Mouse (Mus musculus) heart, adult 8-10 months (tissue): ENCODE data around the gene Mrpl51. TPM values are rescaled to one million over a fixed set of nuclear protein-coding genes. Genes with fewer than 3 reads are reported as not detected.

ENCODE experiments used
- DNase-seq: peaks from one replicate; pipeline ENCODE4 v3.0.0; 2022; ENCODE audit warnings: low spot score
- total RNA-seq, 4 experiments: library from RNA; stranded (reverse); gene quantifications; 2 replicates each; pipeline ENCODE4 v1.2.4; 2022

Mrpl51 gene
- total RNA-seq, 4 experiments from 2014 or later, result 313 to 324 (median 318) TPM

- peak; percentile 89 for DNase-seq
These were observed 564 bp downstream of the Mrpl51 start for GRCm38 (mm10) chr6:125192016-125192714.

- DNase-seq, result no peak
These were observed 1.2 kb downstream of the Mrpl51 start for GRCm38 (mm10) chr6:125192841-125193240.

GRCm38 (mm10) chr6:125193390-125193789 is 1.8 kb downstream of the Mrpl51 start:
- DNase-seq, result no peak

- DNase-seq, result no peak
These were observed 4.0 kb downstream of the Mrpl51 start for GRCm38 (mm10) chr6:125195541-125196075.

- peak; percentile 26 for DNase-seq
These were observed 4.7 kb downstream of the Mrpl51 start for GRCm38 (mm10) chr6:125196301-125196700.

- DNase-seq, result no peak
These were observed 5.6 kb downstream of the Mrpl51 start for GRCm38 (mm10) chr6:125197166-125197565.

- DNase-seq, result no peak
These were observed 18.8 kb downstream of the Mrpl51 start for GRCm38 (mm10) chr6:125210436-125210835.

- DNase-seq, result no peak
These were observed 21.0 kb downstream of the Mrpl51 start for GRCm38 (mm10) chr6:125212621-125213020.

- no peak for DNase-seq
These were observed 21.5 kb downstream of the Mrpl51 start for GRCm38 (mm10) chr6:125213129-125213528.

- no peak for DNase-seq
These were observed 22.1 kb downstream of the Mrpl51 start for GRCm38 (mm10) chr6:125213715-125214114.

GRCm38 (mm10) chr6:125215148-125215954 is 23.8 kb downstream of the Mrpl51 start, which contains the start of gene Vamp1:
TSS of gene Vamp1 (plus strand) at chr6:125215551.
- peak; percentile 96 for DNase-seq

GRCm38 (mm10) chr6:125216898-125217297 is 25.3 kb downstream of the Mrpl51 start:
- DNase-seq, result no peak

GRCm38 (mm10) chr6:125217899-125218298 is 26.3 kb downstream of the Mrpl51 start:
- DNase-seq, result no peak

GRCm38 (mm10) chr6:125218963-125219362 is 27.4 kb downstream of the Mrpl51 start:
- DNase-seq, result peak; percentile 70

- no peak for DNase-seq
These were observed 29.6 kb downstream of the Mrpl51 start for GRCm38 (mm10) chr6:125221115-125221745.

- DNase-seq, result no peak
These were observed 30.5 kb downstream of the Mrpl51 start for GRCm38 (mm10) chr6:125222146-125222545.

- no peak for DNase-seq
These were observed 31.0 kb downstream of the Mrpl51 start for GRCm38 (mm10) chr6:125222577-125222976.

- DNase-seq, result no peak
These were observed 34.0 kb downstream of the Mrpl51 start for GRCm38 (mm10) chr6:125225518-125226115.

GRCm38 (mm10) chr6:125230571-125230970 is 39.0 kb downstream of the Mrpl51 start:
- DNase-seq, result no peak

GRCm38 (mm10) chr6:125231117-125232044 is 39.8 kb downstream of the Mrpl51 start, which contains the start of gene Tapbpl:
TSS of gene Tapbpl (minus strand) at chr6:125231860.
- peak; percentile 65 for DNase-seq
